Mouse (Mus musculus) brain, embryonic 18.5 days (tissue): Measurements from ENCODE around the gene Bmp10.
A peak's percentile ranks its signal among the peaks of the same experiment; 100 is the strongest.

ENCODE experiments used
- DNase-seq: peaks from one replicate; pipeline ENCODE4 v3.0.0-alpha.2; 2012; ENCODE audit warnings: low read depth, low spot score

The Bmp10 gene

DNA sequence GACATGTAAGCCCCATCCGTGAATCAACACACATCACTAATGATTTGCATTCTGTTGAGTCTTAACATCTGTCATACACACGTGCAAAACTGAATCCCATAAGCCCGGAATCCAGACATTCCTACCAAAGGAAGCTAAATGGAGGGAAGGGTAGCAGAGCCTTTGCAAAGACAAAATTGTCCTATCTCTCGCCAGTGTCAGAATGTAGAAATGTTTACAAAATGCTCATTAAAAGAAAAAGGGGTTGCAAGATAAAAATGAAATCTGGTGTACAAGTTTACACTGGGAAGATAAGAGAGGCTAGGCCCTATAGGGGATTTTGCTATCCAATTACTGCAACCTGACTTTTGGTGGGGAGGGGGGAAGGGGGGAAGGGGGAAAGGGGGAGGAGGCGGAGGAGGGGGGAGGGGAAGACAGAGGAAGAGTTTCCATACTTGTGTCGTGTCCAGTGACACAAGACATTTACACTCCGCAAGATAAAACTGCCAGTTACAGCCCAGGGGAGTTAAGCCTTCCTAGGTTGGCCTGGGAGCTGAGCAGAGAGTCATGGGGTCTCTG is at the start of gene Bmp10:
Gene Bmp10, plus strand, starts transcription at position 508 of the 558 bp plus-strand sequence.
- no peak for DNase-seq

DNA sequence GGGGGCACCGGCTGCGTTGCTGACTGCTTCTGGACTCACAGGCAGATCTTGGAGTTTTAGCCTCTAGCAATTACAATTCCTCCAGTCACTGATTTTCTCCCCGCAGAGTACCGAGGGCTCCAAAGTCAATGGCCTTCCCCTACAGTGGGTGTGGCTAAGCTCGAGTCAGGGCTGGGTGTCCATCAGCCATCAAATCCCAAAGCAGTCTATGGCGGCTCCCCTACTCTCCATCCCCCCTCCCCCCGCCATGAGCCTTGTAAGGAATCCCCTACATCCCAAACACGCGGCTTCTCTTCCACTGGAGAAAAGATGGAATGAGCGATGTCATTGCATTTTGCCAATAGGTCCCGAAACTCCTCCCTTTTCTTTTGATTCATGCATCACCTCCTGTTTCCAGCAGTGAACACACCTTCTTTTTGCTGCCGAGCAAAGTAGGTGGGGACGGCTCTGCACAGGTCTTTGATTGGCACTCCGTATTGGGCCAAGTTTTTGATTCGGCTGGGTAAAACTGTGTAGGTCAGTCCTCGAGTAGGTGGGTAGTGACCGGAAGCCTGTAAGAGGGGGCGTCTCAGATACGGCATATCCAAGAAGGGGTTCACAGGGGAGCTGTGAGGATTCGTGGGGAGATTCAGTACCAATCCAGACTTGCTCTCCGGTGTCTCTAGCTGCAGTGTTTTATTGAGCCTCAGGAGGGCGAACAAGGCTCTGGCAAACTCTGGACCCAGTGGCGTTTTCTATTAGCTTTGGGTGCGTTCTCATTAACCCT is 44.7 kb upstream of the Bmp10 start:
- no peak for DNase-seq

DNA sequence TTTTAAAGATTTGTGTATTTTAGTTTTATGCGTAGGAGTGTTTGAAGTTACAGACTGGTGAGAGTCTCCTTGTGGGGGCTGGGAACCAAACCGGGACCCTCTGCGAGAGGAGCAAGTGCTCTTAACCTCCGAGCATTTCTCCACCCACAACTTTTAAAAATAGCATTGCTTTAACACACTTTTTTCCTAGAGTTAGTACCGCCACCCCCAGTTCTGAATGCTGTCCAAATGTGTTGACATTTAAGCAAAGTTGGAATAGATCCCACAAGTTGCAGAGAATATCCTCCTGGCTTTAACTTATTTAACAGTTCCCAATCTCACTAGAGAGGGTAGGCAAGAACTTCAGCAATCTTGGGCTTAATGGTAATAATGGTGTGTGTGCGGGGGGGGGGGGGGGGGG is 44.0 kb upstream of the Bmp10 start:
- DNase-seq, result no peak

DNA sequence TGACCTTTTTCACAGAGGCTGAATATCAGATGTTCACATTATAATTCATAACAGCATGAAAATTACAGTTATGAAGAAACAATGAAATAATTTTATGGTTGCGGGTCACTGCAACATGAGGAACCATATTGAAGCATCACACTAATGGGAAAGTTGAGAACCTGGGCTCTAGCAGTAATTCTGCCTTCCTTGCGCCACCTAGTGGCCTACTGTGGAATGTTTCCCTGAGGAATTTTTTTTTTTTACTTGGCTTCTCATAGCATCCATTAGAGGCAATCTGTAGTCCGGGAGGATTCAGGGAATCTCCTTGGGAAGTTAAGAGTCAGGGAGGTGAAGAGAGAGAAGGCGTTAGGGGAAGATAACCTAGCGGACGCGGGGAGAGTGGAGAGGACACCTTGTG is 42.6 kb upstream of the Bmp10 start:
- DNase-seq, result peak; percentile 45

DNA sequence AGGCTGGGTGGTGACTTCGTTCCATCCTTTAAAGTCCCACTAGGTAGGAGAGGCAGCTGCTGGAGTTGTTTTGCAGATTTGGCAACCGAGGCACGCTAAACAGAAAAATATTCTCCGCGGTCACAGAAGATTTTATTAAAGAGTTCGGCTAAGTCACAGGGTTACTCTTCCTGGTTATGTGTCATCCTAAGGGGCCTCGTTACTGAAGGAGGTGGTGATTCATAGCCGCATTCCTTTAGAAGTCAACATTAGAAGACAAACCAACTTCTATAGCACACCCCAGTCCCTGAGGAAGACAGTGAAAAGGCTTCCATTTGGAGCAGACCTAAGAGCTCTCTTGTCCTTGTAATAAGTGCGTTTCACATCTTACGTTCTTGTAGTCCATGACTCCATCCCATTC is 42.1 kb upstream of the Bmp10 start:
- no peak for DNase-seq

DNA sequence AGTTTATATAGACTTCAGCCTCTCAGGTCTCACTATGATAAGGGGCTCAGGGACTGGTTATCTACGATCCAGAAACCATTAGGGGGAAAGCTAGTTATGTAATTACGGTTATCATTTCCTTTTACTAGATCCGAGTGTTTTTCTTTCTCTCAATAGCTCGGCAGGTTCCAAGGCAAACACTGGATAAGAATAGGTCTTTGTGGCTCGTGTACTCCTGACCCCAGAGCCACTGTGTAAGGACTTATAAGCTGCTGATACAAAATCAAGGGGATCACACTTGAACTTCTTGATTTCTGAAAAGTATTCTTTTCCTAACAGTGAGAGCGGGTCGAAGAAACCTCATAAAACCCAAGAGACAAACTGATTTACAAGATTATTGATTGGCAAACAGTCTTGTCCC is 39.9 kb upstream of the Bmp10 start, which contains the start of gene Gkn3:
Gene Gkn3, minus strand, starts transcription at position 59 of the 400 bp plus-strand sequence.
- no peak for DNase-seq

DNA sequence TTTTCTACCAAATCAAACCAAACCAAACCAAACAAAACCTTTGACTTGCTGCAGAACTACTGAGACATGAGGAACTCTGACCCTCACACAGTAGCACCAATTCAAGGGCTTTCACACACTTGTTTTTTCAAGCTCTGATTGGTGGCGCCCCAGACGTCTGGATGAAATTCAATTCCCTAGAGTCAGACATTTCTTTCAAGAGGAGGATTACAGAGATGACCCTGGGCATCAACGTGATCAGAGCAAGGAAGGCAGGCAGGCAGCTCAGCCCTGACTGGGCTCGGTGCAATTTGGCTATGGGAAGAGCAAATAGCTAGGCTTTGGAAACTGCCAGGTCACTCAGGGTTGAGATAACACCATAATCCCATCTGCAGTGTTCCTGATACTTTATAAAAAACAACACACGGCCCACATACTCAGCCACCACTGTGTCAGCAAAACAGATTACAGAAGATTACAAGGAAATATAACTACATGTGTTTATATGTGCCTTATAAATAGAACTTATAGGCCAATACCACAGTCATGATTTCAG is 39.3 kb upstream of the Bmp10 start:
- no peak for DNase-seq

DNA sequence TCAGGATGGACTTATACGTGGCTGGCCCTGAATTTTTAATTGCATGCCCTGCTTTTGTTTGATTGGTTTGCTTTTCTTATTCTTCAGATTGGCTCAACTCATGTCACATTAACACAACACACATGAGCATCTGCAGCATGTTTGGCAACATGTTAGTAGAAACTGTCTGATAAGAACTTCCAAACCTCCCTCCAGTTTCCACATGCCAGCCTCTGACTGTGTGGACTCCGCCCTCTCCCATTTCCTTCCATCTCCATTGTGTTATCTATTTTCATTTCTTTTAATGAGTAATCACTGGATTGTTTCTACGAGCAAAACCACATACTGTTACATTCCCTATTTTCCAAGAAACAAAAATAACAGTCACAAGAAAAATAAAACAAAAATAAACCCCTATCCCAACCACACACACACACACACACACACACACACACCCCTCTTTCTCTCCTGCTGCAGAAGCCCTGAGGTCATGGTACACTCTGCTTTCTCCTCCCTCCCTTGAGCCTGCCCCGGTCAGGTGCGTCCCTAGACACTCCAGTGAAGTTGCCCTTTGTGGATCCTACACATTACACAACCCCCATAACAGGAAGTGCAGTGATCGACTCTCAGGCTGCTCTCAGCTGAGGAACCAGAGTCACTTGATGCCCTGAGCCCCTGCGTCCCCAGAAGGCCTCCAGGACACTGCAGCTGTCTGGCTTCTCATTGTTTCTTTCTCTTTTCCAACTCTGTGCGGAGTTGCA is 35.2 kb upstream of the Bmp10 start:
- no peak for DNase-seq

DNA sequence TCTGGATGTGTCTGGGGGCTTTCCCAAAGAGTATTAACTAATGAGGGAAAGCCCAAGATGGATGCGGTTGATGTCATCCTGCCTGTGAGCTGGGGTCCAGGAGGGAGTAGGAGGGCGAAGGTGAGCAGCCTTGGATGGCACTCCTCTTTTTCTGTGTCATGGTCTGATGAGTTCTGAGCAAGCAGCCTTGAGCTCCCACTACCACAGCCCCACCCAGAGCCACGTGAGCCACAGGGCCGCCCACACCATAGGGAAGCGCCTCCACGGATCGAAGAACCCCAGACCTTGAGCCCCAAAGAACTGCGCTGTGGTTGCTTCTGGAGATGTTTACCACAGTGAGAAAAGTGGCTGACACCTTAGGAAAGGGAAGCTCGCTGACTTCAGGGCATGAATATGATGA is 34.0 kb upstream of the Bmp10 start:
- DNase-seq, result no peak

DNA sequence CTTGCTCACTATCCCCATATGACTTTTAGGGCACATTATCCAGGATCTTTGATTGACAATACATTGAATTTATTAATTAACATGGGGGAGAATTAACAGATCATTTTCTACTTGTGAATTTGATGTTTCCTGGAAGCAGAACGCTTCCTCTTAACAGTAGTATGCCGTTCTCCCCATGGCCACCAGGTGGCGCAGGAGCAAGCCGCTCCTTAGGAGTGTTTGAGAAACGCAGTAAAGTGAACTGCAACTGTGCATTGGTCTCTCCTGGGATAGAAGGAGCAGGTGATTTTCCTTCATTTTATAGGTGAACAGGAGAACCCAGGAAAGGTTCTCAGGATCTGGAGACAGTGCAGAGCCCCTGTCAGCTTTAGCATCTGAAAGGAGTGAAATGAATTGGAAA is 29.7 kb upstream of the Bmp10 start:
- DNase-seq, result no peak

DNA sequence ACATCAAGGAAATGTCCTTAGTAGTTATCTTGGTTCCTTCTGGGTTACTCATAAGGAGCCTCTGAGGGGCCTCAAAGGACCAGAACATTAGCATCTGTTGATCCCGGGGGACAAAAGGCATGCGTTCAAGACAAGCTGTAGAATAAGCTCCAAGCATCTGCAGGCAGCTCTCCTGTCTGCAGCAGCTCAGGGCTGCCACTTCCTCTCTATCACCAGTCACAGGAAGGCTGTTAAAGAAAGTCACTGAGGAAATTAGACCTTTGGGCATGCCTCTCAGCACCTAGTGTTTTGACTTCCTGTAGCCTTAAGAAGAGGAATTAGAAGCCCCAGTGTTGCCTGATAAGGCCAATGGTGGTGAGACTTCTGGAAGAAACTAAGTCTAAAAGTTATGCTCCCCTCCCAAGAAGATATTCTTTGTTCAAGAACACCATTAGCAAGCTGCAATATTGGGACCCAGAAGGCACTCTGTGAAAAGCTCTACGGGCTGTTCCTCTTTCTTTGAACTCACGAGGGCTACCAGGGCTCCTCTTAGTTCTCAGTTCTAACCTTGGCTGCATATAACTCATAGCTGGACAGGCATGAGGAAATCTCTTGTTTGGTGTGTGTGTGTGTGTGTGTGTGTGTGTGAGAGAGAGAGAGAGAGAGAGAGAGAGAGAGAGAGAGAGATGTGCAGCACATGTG is 28.8 kb upstream of the Bmp10 start:
- DNase-seq, result no peak

DNA sequence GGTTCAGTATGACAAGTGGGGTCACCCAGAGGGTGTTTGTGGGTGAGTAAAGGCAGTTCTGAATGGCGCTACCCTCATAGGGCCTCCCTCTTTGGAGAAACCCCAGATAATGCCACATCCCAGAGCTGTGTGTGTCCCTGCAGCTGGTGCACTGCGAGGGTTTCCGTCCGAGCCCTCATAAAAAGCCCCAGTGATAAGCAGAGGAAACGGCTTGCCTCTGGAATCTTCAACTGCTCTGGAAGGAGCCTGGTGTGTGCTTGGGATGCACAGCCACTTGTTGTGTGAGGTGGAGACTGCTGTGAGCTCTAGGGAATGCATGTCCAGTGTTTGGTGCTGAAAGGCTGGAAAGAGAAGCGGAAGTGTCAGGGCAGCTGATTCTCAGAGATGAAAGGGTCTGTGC is 27.3 kb upstream of the Bmp10 start:
- no peak for DNase-seq

DNA sequence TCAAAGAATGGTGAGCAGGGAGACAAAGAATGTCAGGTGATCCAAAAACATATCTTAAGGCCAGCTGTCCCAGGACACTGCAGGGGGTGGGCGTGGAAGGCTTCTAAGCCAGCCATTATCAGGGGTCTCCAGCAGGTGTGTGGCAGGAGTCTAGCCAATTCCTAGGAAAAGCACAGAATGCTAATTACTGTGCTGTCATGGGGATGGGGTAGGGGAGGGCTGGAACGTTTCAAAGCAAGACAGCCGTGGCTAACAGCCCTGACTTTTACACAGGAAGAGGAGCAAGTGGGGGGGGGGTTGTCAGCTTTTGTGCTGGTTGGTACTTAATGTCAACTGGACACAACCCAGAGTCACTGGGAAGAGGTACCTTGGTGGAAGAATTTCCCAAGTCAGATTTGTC is 16.8 kb upstream of the Bmp10 start:
- DNase-seq, result no peak

DNA sequence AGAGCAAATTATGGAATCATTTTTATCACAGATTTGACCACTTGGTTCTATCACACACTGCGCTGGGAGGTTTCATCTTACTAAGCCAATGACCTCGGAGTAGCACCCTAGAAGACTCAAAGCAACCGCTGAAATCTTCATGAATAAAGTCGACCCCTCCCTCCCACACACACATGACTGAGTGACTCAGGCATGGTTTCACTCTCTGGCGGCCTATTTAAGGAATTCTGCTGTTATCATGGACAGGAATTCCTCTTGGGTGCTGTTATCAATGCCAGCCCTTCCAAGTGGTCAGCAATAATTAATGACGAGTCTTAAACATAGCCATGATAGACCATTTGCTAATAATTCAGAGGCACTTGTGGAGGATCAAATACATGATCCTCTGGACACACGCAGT is 6.5 kb upstream of the Bmp10 start:
- no peak for DNase-seq

DNA sequence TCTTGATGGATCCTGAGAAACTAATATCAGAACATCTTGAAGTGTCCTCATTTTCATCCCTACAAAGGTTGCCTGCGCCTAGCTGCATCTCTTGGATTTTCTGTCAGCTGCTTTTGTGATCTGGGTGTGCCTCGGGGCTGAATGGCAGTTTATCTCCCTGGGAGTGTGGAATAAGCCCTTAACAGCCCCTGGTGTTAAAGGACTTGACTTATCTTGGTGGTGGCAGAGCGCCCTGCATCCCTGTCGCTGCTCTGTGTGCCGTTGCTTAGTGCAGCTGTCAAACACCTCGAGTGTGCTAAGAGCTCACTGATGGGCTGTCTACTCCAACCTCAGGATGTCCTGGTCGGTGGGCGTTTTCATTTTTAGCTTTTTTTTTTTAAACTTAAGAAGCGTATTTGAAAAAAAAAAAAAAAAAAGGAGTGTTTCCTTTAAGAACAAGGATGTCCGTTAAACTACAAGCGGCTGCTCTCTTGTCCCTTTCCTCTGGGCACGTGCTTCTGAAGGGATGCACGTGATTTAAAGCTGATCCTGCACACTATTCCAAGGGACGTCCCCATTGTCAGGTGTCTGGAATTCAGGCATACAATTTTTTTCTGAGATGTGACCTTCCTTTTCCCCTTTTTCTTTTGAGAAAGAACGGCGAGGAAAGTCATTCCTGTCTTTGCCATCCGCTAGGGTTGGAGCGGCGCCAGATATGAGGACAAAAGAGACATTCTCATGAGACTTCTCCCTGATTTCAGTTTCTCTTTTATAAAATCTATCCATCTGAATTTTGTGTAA is 4.6 kb upstream of the Bmp10 start:
- no peak for DNase-seq

DNA sequence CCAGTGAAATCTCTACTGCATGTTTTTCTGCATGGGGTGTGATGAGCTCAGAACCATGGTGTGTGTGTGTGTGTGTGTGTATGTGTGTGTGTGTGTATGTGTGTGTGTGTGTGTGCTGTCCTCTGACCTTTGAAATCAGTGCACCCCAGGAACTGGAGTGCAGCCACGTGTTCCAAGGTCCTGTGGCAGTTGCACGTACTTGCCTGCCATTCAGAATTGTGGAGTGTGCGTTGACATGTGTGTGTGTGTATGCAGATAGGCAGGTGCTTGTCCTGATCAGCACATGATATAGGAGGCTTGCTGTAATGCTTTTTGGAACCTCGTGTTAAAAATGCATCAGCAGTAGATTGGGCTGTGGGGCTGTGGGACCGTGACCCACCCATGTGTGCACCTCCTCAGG is 1.8 kb upstream of the Bmp10 start:
- DNase-seq, result no peak

DNA sequence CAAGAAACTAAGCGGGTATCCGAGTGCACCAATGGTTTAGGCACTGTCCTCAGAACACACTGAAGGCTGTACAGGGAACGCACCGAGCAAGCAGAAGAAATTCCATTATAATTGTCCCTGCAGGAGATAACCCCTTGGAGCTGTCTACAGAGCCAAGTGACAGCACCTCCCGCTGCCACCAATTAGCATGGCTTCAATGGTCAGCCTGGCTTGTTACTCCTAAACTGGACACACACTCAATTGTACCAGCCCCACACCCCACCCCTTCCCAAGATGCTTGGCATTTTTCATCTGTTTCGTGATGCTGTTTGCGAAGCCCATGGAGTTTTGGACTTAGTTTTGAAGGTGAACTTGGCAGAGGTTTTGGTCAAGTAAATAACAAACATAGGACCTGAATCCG is 1.2 kb upstream of the Bmp10 start:
- DNase-seq, result no peak

DNA sequence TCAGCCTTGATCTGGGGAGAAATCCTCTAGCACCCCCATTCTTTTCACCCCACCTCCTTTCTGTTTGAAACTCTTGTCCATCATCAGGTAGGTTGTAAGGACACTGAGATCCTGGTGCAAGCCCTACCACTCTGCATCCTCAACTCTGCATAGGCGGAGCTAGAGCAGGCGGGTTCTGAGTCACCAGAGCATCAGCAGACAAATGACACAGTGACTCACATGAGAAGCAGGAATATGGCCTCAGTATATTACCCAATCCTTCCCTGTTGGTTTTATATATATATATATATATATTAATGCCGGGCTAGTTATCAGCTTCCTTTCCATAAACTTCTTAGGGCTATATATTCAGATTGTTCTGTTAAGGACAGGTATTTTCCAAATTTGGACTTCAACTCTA is 7.0 kb downstream of the Bmp10 start:
- no peak for DNase-seq

DNA sequence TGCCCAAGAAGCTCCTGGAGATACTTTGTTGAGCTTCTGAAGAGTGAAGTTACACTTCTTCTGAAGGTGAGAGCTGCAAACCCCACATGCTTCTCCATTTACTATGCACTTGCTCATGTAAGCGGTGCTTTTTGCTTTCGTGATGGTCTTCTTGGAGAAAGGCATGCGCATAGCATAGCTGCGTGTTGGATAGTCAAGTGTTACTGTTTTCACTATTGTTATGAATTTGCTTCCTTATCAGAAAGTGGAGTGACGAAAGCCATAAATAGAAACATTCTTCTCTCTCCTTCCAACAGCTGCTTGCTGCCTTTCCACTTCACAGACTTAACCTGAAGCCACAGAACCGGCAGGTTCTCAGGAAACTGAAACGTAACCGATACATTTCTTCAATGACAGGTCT is 8.0 kb downstream of the Bmp10 start:
- no peak for DNase-seq

DNA sequence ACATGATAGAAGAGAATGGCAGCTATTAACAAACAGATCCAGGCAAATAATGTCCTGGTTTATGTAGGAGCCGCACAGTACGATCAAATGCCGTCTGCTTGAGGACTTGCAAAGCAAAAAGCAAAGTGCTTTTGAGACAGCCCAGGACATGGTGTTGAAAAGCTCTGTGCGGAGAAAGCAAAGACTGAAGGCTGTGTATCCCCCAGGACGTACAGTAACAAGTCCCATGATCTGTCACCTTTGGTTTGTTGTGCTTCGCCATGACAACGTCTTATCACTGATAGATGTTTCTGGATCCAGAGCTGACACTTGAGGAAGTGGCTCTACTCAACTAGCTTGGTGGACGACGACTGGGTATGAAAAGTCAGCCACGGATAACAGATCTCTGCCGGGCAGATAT is 14.5 kb downstream of the Bmp10 start:
- no peak for DNase-seq

DNA sequence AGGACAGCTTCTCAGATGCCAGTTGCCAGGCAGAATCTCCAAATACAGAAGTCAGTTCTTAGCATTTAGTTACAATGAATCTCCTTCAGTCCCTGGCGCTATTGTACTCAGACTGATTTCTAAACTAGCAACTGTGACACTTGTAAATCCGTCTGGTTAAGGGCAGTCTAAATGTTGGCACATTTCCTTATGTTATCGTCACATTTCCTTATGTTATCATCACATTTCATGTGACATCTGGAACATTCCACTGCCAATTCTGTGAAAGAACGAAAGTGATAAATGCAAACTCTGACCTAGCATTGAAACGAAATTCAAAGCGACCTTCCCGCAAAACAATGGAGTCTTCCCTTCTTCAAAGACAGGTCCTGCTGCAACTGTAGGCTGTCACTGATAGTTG is 16.4 kb downstream of the Bmp10 start:
- DNase-seq, result no peak
